Mouse (Mus musculus): Measurements from ENCODE around the gene Slc6a16. TPM values are rescaled to one million over a fixed set of nuclear protein-coding genes. Genes with fewer than 3 reads are reported as not detected.
A peak's percentile ranks its signal among the peaks of the same experiment; 100 is the strongest.

The Slc6a16 gene
- polyA plus RNA-seq, 1 experiment from 2014 or later = not detected

GRCm38 (mm10) chr7:45196176-45196535 is 44.7 kb upstream of the Slc6a16 start:
- WGBS = 89% methylated on average over 4 of the region's 4 CpGs
- H3K27ac ChIP-seq (ENCODE audit: low read depth, low read length) = no peak overlapping the region
- H3K27me3 ChIP-seq (ENCODE audit: control insufficient read depth, insufficient read depth, low read length) = no peaks in the 10 kb centered on the region
- no peak overlapping the region for H3K4me2 ChIP-seq (ENCODE audit: low read depth, low read length, severe bottlenecking)
- H3K9me3 ChIP-seq (ENCODE audit: control insufficient read depth, low read length) = no peaks in the 10 kb centered on the region
- ATAC-seq (replicated peaks; ENCODE audit: low FRiP score) (no peak), DNase-seq (ENCODE audit: low spot score) (no peak)
- peaks cover 3% of the 10 kb centered on the region; the same call in 1 of the 2 replicates for H3K4me1 ChIP-seq (replicated peaks; ENCODE audit: control insufficient read depth, insufficient read depth, low read length)
- no peak overlapping the region for H3K4me3 ChIP-seq (ENCODE audit: low read depth, low read length)
- no peaks in the 10 kb centered on the region for H3K36me3 ChIP-seq (ENCODE audit: control insufficient read depth, insufficient read depth, low read length)
- H3K9ac ChIP-seq (ENCODE audit: low read length) = no peak overlapping the region

- Histone ChIP-seq H3K9me3 (ENCODE audit: control insufficient read depth, low read length) (no peaks in the 10 kb centered on the region), H3K27me3 (ENCODE audit: control insufficient read depth, insufficient read depth, low read length) (no peaks in the 10 kb centered on the region), H3K36me3 (ENCODE audit: control insufficient read depth, insufficient read depth, low read length) (no peaks in the 10 kb centered on the region), H3K27ac (ENCODE audit: low read depth, low read length) (no peak overlapping the region), H3K9ac (ENCODE audit: low read length) (no peak overlapping the region), H3K4me3 (ENCODE audit: low read depth, low read length) (no peak overlapping the region), H3K4me2 (ENCODE audit: low read depth, low read length, severe bottlenecking) (no peak overlapping the region), H3K4me1 (replicated peaks; ENCODE audit: control insufficient read depth, insufficient read depth, low read length) (peaks cover 3% of the 10 kb centered on the region; the same call in 1 of the 2 replicates)
- no peak for DNase-seq (ENCODE audit: low spot score)
- 70% methylated on average over 5 of the region's 5 CpGs for WGBS
- ATAC-seq (replicated peaks; ENCODE audit: low FRiP score) = no peak
These were observed 43.9 kb upstream of the Slc6a16 start for GRCm38 (mm10) chr7:45196994-45197393.

GRCm38 (mm10) chr7:45198435-45198834 is 42.5 kb upstream of the Slc6a16 start:
- DNase-seq (ENCODE audit: low spot score) = peak; percentile 80
- Histone ChIP-seq H3K27me3 (ENCODE audit: control insufficient read depth, insufficient read depth, low read length) (no peaks in the 10 kb centered on the region), H3K9me3 (ENCODE audit: control insufficient read depth, low read length) (no peaks in the 10 kb centered on the region), H3K4me1 (replicated peaks; ENCODE audit: control insufficient read depth, insufficient read depth, low read length) (0 out of 2 replicates have a peak, but pooled peaks cover 3% of the 10 kb centered on the region), H3K9ac (ENCODE audit: low read length) (no peak overlapping the region), H3K27ac (ENCODE audit: low read depth, low read length) (no peak overlapping the region), H3K4me3 (ENCODE audit: low read depth, low read length) (no peak overlapping the region), H3K36me3 (ENCODE audit: control insufficient read depth, insufficient read depth, low read length) (no peaks in the 10 kb centered on the region), H3K4me2 (ENCODE audit: low read depth, low read length, severe bottlenecking) (no peak overlapping the region)
- 18% methylated on average over 5 of the region's 5 CpGs for WGBS
- no peak for ATAC-seq (replicated peaks; ENCODE audit: low FRiP score)

- 85% methylated on average over 11 of the region's 11 CpGs for WGBS
- Histone ChIP-seq H3K27ac (ENCODE audit: low read depth, low read length) (no peak overlapping the region), H3K4me2 (ENCODE audit: low read depth, low read length, severe bottlenecking) (no peak overlapping the region), H3K27me3 (ENCODE audit: control insufficient read depth, insufficient read depth, low read length) (no peaks in the 10 kb centered on the region), H3K4me1 (replicated peaks; ENCODE audit: control insufficient read depth, insufficient read depth, low read length) (0 out of 2 replicates have a peak, but pooled peaks cover 3% of the 10 kb centered on the region), H3K9ac (ENCODE audit: low read length) (no peak overlapping the region), H3K4me3 (ENCODE audit: low read depth, low read length) (no peak overlapping the region), H3K36me3 (ENCODE audit: control insufficient read depth, insufficient read depth, low read length) (no peaks in the 10 kb centered on the region), H3K9me3 (ENCODE audit: control insufficient read depth, low read length) (no peaks in the 10 kb centered on the region)
- no peak for DNase-seq (ENCODE audit: low spot score)
- no peak for ATAC-seq (replicated peaks; ENCODE audit: low FRiP score)
These were observed 41.9 kb upstream of the Slc6a16 start for GRCm38 (mm10) chr7:45198961-45199360.

- no peak for ATAC-seq (replicated peaks; ENCODE audit: low FRiP score)
- H3K27ac ChIP-seq (ENCODE audit: low read depth, low read length) = no peak overlapping the region
- 58% methylated on average over 10 of the region's 10 CpGs for WGBS
These were observed 38.2 kb upstream of the Slc6a16 start for GRCm38 (mm10) chr7:45202654-45203053.

GRCm38 (mm10) chr7:45204380-45205143 is 36.3 kb upstream of the Slc6a16 start, which contains the start of gene Ccdc155:
Gene Ccdc155, minus strand, starts transcription at chr7:45204892.
- peak within 1 kb of the TSS; percentile 46 for H3K9ac ChIP-seq (ENCODE audit: low read length)
- H3K4me2 ChIP-seq (ENCODE audit: low read depth, low read length, severe bottlenecking) = peak within 1 kb of the TSS; percentile 44
- no peaks in the 10 kb centered on the region for H3K4me1 ChIP-seq (replicated peaks; ENCODE audit: control insufficient read depth, insufficient read depth, low read length)
- H3K27ac ChIP-seq (ENCODE audit: low read depth, low read length) = no peak within 1 kb of the TSS
- H3K36me3 ChIP-seq (ENCODE audit: control insufficient read depth, insufficient read depth, low read length) = no peaks in the 10 kb centered on the region
- H3K4me3 ChIP-seq (ENCODE audit: low read depth, low read length) = peak within 1 kb of the TSS; percentile 35
- no peaks in the 10 kb centered on the region for H3K9me3 ChIP-seq (ENCODE audit: control insufficient read depth, low read length)
- ATAC-seq (replicated peaks; ENCODE audit: low FRiP score) (peak; percentile 98), DNase-seq (ENCODE audit: low spot score) (peak; percentile 98)
- 9% methylated on average over 42 of the region's 44 CpGs for WGBS
- H3K27me3 ChIP-seq (ENCODE audit: control insufficient read depth, insufficient read depth, low read length) = no peaks in the 10 kb centered on the region

More at GRCm38 (mm10) chr7:45202654-45203053, 38.2 kb upstream of the Slc6a16 start:
- Histone ChIP-seq H3K4me2 (ENCODE audit: low read depth, low read length, severe bottlenecking) (no peak overlapping the region), H3K27me3 (ENCODE audit: control insufficient read depth, insufficient read depth, low read length) (no peaks in the 10 kb centered on the region), H3K36me3 (ENCODE audit: control insufficient read depth, insufficient read depth, low read length) (no peaks in the 10 kb centered on the region), H3K9me3 (ENCODE audit: control insufficient read depth, low read length) (no peaks in the 10 kb centered on the region), H3K4me1 (replicated peaks; ENCODE audit: control insufficient read depth, insufficient read depth, low read length) (0 out of 2 replicates have a peak, but pooled peaks cover 3% of the 10 kb centered on the region), H3K9ac (ENCODE audit: low read length) (no peak overlapping the region), H3K4me3 (ENCODE audit: low read depth, low read length) (no peak overlapping the region)
- no peak for DNase-seq (ENCODE audit: low spot score)

GRCm38 (mm10) chr7:45208260-45208659 is 32.6 kb upstream of the Slc6a16 start:
- H3K4me1 ChIP-seq (replicated peaks; ENCODE audit: control insufficient read depth, insufficient read depth, low read length) = no peaks in the 10 kb centered on the region
- no peaks in the 10 kb centered on the region for H3K36me3 ChIP-seq (ENCODE audit: control insufficient read depth, insufficient read depth, low read length)
- ATAC-seq (replicated peaks; ENCODE audit: low FRiP score) = no peak
- H3K4me3 ChIP-seq (ENCODE audit: low read depth, low read length) = no peak overlapping the region
- no peak overlapping the region for H3K27ac ChIP-seq (ENCODE audit: low read depth, low read length)
- no peaks in the 10 kb centered on the region for H3K9me3 ChIP-seq (ENCODE audit: control insufficient read depth, low read length)
- no peak for DNase-seq (ENCODE audit: low spot score)
- WGBS = 84% methylated on average over 6 of the region's 6 CpGs
- peaks cover 17% of the 10 kb centered on the region for H3K27me3 ChIP-seq (ENCODE audit: control insufficient read depth, insufficient read depth, low read length)
- no peak overlapping the region for H3K4me2 ChIP-seq (ENCODE audit: low read depth, low read length, severe bottlenecking)
- H3K9ac ChIP-seq (ENCODE audit: low read length) = no peak overlapping the region

- Histone ChIP-seq H3K4me3 (ENCODE audit: low read depth, low read length) (no peak overlapping the region), H3K9ac (ENCODE audit: low read length) (no peak overlapping the region), H3K27ac (ENCODE audit: low read depth, low read length) (no peak overlapping the region), H3K9me3 (ENCODE audit: control insufficient read depth, low read length) (no peaks in the 10 kb centered on the region), H3K27me3 (ENCODE audit: control insufficient read depth, insufficient read depth, low read length) (peaks cover 17% of the 10 kb centered on the region), H3K4me2 (ENCODE audit: low read depth, low read length, severe bottlenecking) (no peak overlapping the region), H3K36me3 (ENCODE audit: control insufficient read depth, insufficient read depth, low read length) (no peaks in the 10 kb centered on the region), H3K4me1 (replicated peaks; ENCODE audit: control insufficient read depth, insufficient read depth, low read length) (no peaks in the 10 kb centered on the region)
- WGBS = 81% methylated on average over 10 of the region's 10 CpGs
- DNase-seq (ENCODE audit: low spot score) (no peak), ATAC-seq (replicated peaks; ENCODE audit: low FRiP score) (no peak)
These were observed 29.8 kb upstream of the Slc6a16 start for GRCm38 (mm10) chr7:45211070-45211469.

- 8% methylated on average over 17 of the region's 17 CpGs for WGBS
- no peak within 1 kb of the TSS for H3K4me3 ChIP-seq (ENCODE audit: low read depth, low read length)
- H3K9ac ChIP-seq (ENCODE audit: low read length) = no peak within 1 kb of the TSS
- no peak within 1 kb of the TSS for H3K27ac ChIP-seq (ENCODE audit: low read depth, low read length)
- H3K4me1 ChIP-seq (replicated peaks; ENCODE audit: control insufficient read depth, insufficient read depth, low read length) = no peaks in the 10 kb centered on the region
- H3K27me3 ChIP-seq (ENCODE audit: control insufficient read depth, insufficient read depth, low read length) = peaks cover 17% of the 10 kb centered on the region
- DNase-seq (ENCODE audit: low spot score) (no peak), ATAC-seq (replicated peaks; ENCODE audit: low FRiP score) (no peak)
- H3K36me3 ChIP-seq (ENCODE audit: control insufficient read depth, insufficient read depth, low read length) = no peaks in the 10 kb centered on the region
- H3K4me2 ChIP-seq (ENCODE audit: low read depth, low read length, severe bottlenecking) = no peak within 1 kb of the TSS
- H3K9me3 ChIP-seq (ENCODE audit: control insufficient read depth, low read length) = no peaks in the 10 kb centered on the region
These were observed 29.0 kb upstream of the Slc6a16 start, which contains the start of gene Dkkl1 for GRCm38 (mm10) chr7:45211851-45212251. Gene Dkkl1, minus strand, starts transcription at chr7:45212147.

All from forebrain, embryonic 11.5 days (tissue).